Mouse (Mus musculus) heart, embryonic 10.5 days (tissue): Measurements from ENCODE around the gene Spef2. TPM values are rescaled to one million over a fixed set of nuclear protein-coding genes. Genes with fewer than 3 reads are reported as not detected.

Experiments used
- DNase-seq: peaks from one replicate; pipeline ENCODE4 v3.0.0-alpha.2; 2017; ENCODE audit warnings: low spot score
- H3K27ac ChIP-seq: fragments of 300-500 bp; sonication (generic); 2 replicates; pipeline ENCODE4 v1.5.1; 2016; ENCODE audit warnings: mild to moderate bottlenecking
- H3K27me3 ChIP-seq: fragments of 300-500 bp; sonication (generic); 2 replicates; pipeline ENCODE4 v1.6.1; 2016; ENCODE audit warnings: mild to moderate bottlenecking; ENCODE audit not compliant: poor library complexity, insufficient read depth, severe bottlenecking
- H3K36me3 ChIP-seq: fragments of 300-500 bp; sonication (generic); 2 replicates; pipeline ENCODE4 v1.6.1; 2016; ENCODE audit warnings: mild to moderate bottlenecking, moderate library complexity
- H3K4me1 ChIP-seq: fragments of 300-500 bp; sonication (generic); 2 replicates; pipeline ENCODE4 v1.6.1; 2016; ENCODE audit warnings: mild to moderate bottlenecking
- H3K4me3 ChIP-seq: fragments of 300-500 bp; sonication (generic); 2 replicates; pipeline ENCODE4 v1.5.1; 2016; ENCODE audit warnings: mild to moderate bottlenecking, moderate library complexity
- H3K9me3 ChIP-seq: fragments of 300-500 bp; sonication (generic); 2 replicates; pipeline ENCODE4 v1.6.1; 2016; ENCODE audit warnings: mild to moderate bottlenecking, moderate library complexity
- WGBS: fragments of 180-500 bp; shearing (Covaris S2); methylation state at CpG from one replicate; pipeline ENCODE4 v1.1.7; 2016; 5-methylcytosine and 5-hydroxymethylcytosine counted together
- polyA plus RNA-seq: library from polyadenylated mRNA; unstranded; fragments of >200 nt; fragmentation: Nextera tagmentation; extraction: Ambion mirVana; gene quantifications from 2 replicates; pipeline ENCODE4 v1.2.1, GENCODE M21; 2016

Gene Spef2
- polyA plus RNA-seq, 1 experiment from 2014 or later = 0.33 TPM

- no peak for DNase-seq
- Histone ChIP-seq H3K4me3 (no peak overlapping the region), H3K27ac (no peak overlapping the region), H3K4me1 (no peaks in the 10 kb centered on the region), H3K9me3 (no peaks in the 10 kb centered on the region), H3K36me3 (no peaks in the 10 kb centered on the region), H3K27me3 (no peaks in the 10 kb centered on the region)
- 68% methylated on average over 2 of the region's 2 CpGs for WGBS
These were observed 124.0 kb downstream of the Spef2 start for GRCm38 (mm10) chr15:9624619-9625018.

GRCm38 (mm10) chr15:9608177-9608576, 140.5 kb downstream of the Spef2 start:
- Histone ChIP-seq H3K9me3 (no peaks in the 10 kb centered on the region), H3K4me1 (no peaks in the 10 kb centered on the region), H3K36me3 (no peaks in the 10 kb centered on the region), H3K27me3 (no peaks in the 10 kb centered on the region), H3K27ac (no peak overlapping the region), H3K4me3 (no peak overlapping the region)
- no peak for DNase-seq
- 62% methylated on average over 4 of the region's 4 CpGs for WGBS

- DNase-seq = no peak
- H3K27ac ChIP-seq = no peak overlapping the region
- no peaks in the 10 kb centered on the region for H3K36me3 ChIP-seq
- H3K4me1 ChIP-seq = no peaks in the 10 kb centered on the region
- H3K27me3 ChIP-seq = no peaks in the 10 kb centered on the region
- no peak overlapping the region for H3K4me3 ChIP-seq
- WGBS = 83% methylated on average over 6 of the region's 6 CpGs
- no peaks in the 10 kb centered on the region for H3K9me3 ChIP-seq
These were observed 148.6 kb downstream of the Spef2 start for GRCm38 (mm10) chr15:9600088-9600455.

GRCm38 (mm10) chr15:9599382-9600087, 149.1 kb downstream of the Spef2 start:
- H3K27ac ChIP-seq = no peak overlapping the region
- 82% methylated on average over 12 of the region's 12 CpGs for WGBS
- no peak for DNase-seq
- H3K36me3 ChIP-seq = no peaks in the 10 kb centered on the region
- no peaks in the 10 kb centered on the region for H3K4me1 ChIP-seq
- no peaks in the 10 kb centered on the region for H3K9me3 ChIP-seq
- no peaks in the 10 kb centered on the region for H3K27me3 ChIP-seq
- no peak overlapping the region for H3K4me3 ChIP-seq

- DNase-seq = no peak
- no peaks in the 10 kb centered on the region for H3K4me1 ChIP-seq
- no peaks in the 10 kb centered on the region for H3K36me3 ChIP-seq
- H3K9me3 ChIP-seq = no peaks in the 10 kb centered on the region
- no peaks in the 10 kb centered on the region for H3K27me3 ChIP-seq
- no peak overlapping the region for H3K27ac ChIP-seq
- no peak overlapping the region for H3K4me3 ChIP-seq
- WGBS = 79% methylated on average over 6 of the region's 6 CpGs
These were observed 152.2 kb downstream of the Spef2 start for GRCm38 (mm10) chr15:9596298-9597060.

GRCm38 (mm10) chr15:9589939-9590338, 158.7 kb downstream of the Spef2 start:
- 80% methylated on average over 4 of the region's 4 CpGs for WGBS
- Histone ChIP-seq H3K27ac (no peak overlapping the region), H3K4me3 (no peak overlapping the region), H3K9me3 (no peaks in the 10 kb centered on the region), H3K27me3 (no peaks in the 10 kb centered on the region), H3K36me3 (no peaks in the 10 kb centered on the region), H3K4me1 (no peaks in the 10 kb centered on the region)
- DNase-seq = no peak

- 49% methylated on average over 11 of the region's 11 CpGs for WGBS
These were observed 168.0 kb downstream of the Spef2 start for GRCm38 (mm10) chr15:9580470-9581280.

GRCm38 (mm10) chr15:9577303-9577702, 171.4 kb downstream of the Spef2 start:
- no peak overlapping the region for H3K4me3 ChIP-seq
- DNase-seq = no peak
- H3K36me3 ChIP-seq = no peaks in the 10 kb centered on the region
- H3K9me3 ChIP-seq = no peaks in the 10 kb centered on the region
- no peaks in the 10 kb centered on the region for H3K27me3 ChIP-seq
- 84% methylated on average over 4 of the region's 4 CpGs for WGBS
- no peak overlapping the region for H3K27ac ChIP-seq
- no peaks in the 10 kb centered on the region for H3K4me1 ChIP-seq

More at GRCm38 (mm10) chr15:9580470-9581280, 168.0 kb downstream of the Spef2 start:
- Histone ChIP-seq H3K4me3 (no peak overlapping the region), H3K4me1 (no peaks in the 10 kb centered on the region), H3K36me3 (no peaks in the 10 kb centered on the region), H3K27ac (no peak overlapping the region), H3K27me3 (no peaks in the 10 kb centered on the region), H3K9me3 (no peaks in the 10 kb centered on the region)
- no peak for DNase-seq

- Histone ChIP-seq H3K27me3 (no peaks in the 10 kb centered on the region), H3K36me3 (no peaks in the 10 kb centered on the region), H3K27ac (no peak overlapping the region), H3K9me3 (no peaks in the 10 kb centered on the region), H3K4me1 (no peaks in the 10 kb centered on the region), H3K4me3 (no peak overlapping the region)
- DNase-seq = no peak
- WGBS = 78% methylated on average over 5 of the region's 5 CpGs
These were observed 173.9 kb downstream of the Spef2 start for GRCm38 (mm10) chr15:9574796-9575195.

GRCm38 (mm10) chr15:9573361-9573760, 175.3 kb downstream of the Spef2 start:
- H3K4me3 ChIP-seq = no peak overlapping the region
- no peaks in the 10 kb centered on the region for H3K4me1 ChIP-seq
- no peaks in the 10 kb centered on the region for H3K36me3 ChIP-seq
- H3K9me3 ChIP-seq = no peaks in the 10 kb centered on the region
- H3K27me3 ChIP-seq = no peaks in the 10 kb centered on the region
- no peak for DNase-seq
- H3K27ac ChIP-seq = no peak overlapping the region
- 82% methylated on average over 4 of the region's 4 CpGs for WGBS

- Histone ChIP-seq H3K27ac (no peak overlapping the region), H3K9me3 (no peaks in the 10 kb centered on the region), H3K36me3 (no peaks in the 10 kb centered on the region), H3K4me3 (no peak overlapping the region), H3K4me1 (no peaks in the 10 kb centered on the region), H3K27me3 (no peaks in the 10 kb centered on the region)
- 85% methylated on average over 7 of the region's 7 CpGs for WGBS
- no peak for DNase-seq
These were observed 176.0 kb downstream of the Spef2 start for GRCm38 (mm10) chr15:9572664-9573063.

- no peaks in the 10 kb centered on the region for H3K9me3 ChIP-seq
- no peaks in the 10 kb centered on the region for H3K4me1 ChIP-seq
- no peaks in the 10 kb centered on the region for H3K27me3 ChIP-seq
- 82% methylated on average over 2 of the region's 2 CpGs for WGBS
- H3K4me3 ChIP-seq = no peak overlapping the region
- no peak overlapping the region for H3K27ac ChIP-seq
- no peak for DNase-seq
- H3K36me3 ChIP-seq = no peaks in the 10 kb centered on the region
These were observed 176.8 kb downstream of the Spef2 start for GRCm38 (mm10) chr15:9571896-9572295.

GRCm38 (mm10) chr15:9567316-9567715, 181.4 kb downstream of the Spef2 start:
- Histone ChIP-seq H3K4me3 (no peak overlapping the region), H3K9me3 (no peaks in the 10 kb centered on the region), H3K27ac (no peak overlapping the region), H3K4me1 (no peaks in the 10 kb centered on the region), H3K27me3 (no peaks in the 10 kb centered on the region), H3K36me3 (no peaks in the 10 kb centered on the region)
- 74% methylated on average over 4 of the region's 4 CpGs for WGBS
- DNase-seq = no peak
